Mouse (Mus musculus): ENCODE data around the gene Olfml2b.

Gene Olfml2b

DNA sequence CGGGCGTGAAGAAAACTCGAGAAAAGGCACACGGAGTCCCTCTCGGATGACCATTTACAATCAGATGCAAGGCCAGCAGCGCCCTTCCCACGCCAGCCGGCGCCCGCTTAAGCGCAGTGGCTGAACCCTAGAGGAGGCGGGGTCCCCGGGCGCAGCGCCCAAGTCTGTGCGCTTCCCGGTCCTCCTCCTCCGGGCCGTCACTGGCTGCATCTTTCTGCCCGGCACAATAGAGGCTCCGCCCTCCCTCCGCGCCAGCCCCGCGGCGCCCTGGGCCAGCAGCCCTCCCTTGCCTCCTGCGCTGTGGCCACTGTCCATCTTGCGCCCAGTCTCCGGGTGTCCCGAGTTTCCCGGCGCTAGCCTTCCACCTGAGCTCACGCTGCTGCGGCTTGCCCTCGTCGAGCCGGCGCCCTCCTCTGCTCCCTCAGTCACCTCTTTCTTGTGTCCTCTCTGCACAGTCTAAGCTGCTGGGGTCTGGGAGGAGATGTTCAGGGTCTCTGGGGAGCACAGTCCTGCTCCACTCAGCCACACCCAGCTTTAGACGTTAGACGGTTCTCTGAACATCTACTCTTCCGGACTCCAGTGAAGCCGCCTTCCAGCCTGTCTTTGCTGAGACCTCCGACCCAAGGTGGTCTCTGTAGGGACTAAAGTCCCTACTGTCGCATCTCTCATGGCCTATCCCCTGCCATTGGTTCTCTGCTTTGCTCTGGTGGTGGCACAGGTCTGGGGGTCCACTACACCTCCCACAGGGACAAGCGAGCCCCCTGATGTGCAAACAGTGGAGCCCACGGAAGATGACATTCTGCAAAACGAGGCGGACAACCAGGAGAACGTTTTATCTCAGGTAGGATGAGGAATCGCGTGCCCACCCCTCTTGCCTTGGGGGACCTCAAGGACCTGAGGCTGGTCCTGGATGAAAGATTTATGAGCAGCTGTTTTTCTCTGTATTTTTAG, at the start of gene Olfml2b:
Olfml2b (plus strand) TSS at position 278 of the 951 bp plus-strand sequence.
- peak; percentile 85 to 90 for DNase-seq

- DNase-seq, result no peak
These were observed 49.8 kb upstream of the Olfml2b start for GRCm38 (mm10) chr1:170594575-170594974.

DNA sequence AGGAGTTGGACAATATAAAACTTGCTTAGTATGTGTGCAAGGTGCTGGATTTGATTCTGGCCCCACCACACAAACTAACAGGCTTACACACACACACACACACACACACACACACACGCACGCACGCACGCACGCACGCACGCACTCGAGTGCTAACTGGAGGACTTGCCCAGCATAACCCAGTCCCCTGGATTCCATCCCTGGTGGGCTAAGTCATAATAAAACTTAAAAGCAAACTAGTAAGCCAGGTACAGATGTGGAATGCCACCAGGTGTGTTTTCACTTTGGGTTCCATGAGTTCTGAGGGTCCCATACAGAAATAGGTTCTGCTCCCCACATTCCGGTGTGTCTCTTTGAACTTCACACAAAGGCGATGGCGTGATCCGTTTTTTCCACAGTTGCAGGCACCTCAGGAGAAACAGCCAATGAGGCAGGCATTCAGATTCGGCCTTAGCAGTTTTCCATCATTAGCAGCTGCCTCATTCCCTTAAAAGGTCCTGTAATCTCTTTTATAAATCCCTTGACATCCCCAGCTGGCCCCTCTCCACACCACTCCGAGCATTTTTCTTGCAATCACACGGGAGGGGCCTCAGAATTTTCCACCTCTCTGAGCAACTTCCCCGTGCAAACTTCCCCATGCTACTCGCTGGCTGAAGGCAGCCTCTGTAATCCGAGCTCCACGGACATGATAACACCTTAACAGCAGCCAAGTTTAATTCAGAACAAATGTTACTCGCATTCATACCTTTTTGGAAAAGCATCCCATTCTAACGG, 38.9 kb upstream of the Olfml2b start:
- no peak for DNase-seq

- DNase-seq, result no peak
These were observed 37.0 kb upstream of the Olfml2b start for GRCm38 (mm10) chr1:170607231-170607917.

GRCm38 (mm10) chr1:170608461-170609071, 35.8 kb upstream of the Olfml2b start:
- DNase-seq, result no peak

DNA sequence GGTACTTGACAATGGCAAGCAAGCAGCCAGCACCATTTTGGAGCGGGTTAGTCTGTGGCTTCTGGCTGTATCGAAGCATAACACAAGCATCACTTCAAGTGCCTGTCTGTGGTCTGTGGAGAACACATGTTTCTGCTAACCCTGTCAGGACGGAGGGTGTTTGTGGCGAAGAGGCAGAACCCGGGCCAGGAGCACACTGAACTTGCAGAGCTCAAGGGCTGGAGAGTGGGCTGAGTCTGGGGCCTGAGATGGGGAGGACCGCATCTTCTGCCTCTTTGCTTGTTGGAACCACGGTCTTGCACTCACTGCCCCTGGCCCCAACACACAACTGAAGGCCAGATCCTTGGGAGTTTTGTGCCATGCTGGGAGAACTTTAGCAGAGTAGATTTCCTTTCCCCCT, 34.5 kb upstream of the Olfml2b start:
- DNase-seq, result no peak

- DNase-seq, result no peak
These were observed 34.0 kb upstream of the Olfml2b start for GRCm38 (mm10) chr1:170610289-170610688.

- DNase-seq, result no peak
These were observed 33.6 kb upstream of the Olfml2b start for GRCm38 (mm10) chr1:170610695-170611094.

DNA sequence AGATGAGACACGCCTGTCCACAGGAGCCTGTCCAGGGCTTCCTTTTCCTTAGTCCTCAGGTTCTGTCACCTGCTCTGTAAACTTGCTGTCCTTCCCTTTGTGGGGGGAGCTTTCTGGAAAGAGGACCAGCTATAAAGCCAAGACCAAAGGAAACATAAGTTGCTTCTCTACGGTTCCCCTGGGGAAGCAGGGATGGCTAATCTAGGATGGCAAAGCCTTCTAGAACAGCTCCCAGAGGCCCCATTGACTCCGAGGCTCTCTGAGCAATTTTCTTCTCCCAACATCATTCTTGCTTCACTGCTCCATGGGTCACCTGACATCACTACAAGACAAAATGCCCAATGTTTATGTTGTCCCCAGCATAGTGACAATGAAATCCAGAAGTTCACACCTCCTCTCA, 32.7 kb upstream of the Olfml2b start:
- DNase-seq, result no peak

DNA sequence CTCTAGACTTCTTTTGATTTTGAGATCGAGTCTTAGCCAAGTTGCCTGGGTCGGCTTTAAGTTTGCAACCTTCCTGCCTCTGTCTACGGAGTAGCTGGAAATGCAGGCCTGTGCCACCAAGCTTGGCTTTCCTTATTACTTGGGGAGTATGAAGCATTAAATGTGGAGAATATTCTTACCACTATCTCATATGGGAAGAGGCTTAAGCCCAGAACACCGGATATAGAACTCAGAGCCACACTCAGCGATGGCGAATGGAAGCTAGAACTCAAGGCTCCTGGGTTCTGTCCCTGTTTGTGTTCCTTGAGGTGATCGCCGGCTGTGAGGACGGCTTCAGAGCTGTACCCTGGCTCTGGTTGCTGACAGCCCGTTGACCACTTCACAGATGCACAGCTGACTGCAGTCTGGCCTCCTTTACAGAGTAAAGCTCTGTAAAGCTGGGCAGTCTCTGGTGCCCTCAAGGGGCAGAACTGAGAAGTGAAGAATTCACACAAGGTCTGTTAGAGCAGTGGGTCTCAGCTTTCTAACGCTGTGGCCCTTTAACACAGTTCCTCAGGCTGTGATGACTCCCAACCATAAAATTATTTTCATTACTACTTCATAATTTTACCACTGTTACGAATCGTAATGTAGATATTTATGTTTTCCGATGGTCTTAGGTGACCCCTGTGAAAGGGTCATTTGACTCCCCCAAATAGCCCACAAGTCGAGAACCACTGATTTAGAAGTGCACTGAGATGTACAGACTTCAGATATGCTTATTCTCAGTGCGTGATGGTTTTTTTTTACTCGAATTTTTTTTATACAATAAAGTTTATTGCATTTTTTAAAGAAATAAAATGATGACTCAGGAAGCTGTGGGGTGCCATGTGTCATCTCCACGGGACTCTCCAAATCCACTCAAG, 31.1 kb upstream of the Olfml2b start:
- DNase-seq, result peak; percentile 41 to 62

DNA sequence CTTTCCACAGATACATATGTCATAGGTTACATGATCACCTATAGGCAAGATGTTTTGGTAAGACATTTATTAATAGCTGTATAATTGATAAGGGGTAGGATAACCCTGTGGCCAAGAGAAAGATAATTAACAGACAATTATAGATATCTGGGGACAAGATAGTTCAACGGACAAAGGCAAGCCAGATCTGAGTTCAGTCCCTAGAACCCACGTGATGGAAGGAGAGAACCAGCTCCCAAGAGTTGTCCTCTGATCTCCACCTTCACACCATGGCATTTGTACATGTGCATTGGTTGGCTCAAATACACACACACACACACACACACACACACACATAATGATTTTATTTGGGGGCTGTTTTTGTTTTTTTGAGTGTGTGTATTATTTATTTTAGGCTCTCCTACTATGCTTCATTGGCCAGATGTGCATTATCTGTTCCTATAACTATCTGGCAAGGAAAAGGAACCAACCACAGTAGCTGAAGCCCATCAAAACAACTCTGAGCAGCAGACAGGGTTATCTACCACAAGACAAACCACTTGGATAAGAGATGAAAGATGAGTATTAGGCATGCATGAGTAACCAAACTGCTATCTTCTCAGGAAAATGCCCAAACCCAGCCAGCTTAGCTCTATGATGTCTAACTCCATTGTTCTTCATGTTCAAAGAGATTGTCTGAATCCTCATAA, 24.5 kb upstream of the Olfml2b start:
- no peak for DNase-seq

GRCm38 (mm10) chr1:170622934-170623333, 21.4 kb upstream of the Olfml2b start:
- DNase-seq, result no peak

DNA sequence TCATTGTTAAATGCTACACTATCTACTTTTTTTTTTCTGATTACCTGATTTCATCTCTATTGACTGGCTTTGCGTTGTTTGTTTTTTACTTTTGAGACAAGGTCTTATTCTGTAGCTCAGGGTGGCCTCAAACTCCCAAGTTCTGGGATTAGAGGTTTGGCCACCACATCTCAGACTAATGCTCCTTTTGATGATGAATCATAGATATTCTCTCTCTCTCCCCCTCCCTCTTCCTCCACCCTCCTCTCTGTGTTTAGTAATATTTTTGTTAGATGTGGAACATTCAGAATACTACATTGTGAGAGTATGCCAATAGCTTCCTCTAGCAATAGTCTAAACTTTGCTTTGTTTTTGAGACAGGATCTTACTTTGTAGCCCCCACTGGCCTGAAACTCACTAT, 20.9 kb upstream of the Olfml2b start:
- DNase-seq, result no peak

- no peak for DNase-seq
These were observed 13.8 kb upstream of the Olfml2b start for GRCm38 (mm10) chr1:170630489-170630888.

DNA sequence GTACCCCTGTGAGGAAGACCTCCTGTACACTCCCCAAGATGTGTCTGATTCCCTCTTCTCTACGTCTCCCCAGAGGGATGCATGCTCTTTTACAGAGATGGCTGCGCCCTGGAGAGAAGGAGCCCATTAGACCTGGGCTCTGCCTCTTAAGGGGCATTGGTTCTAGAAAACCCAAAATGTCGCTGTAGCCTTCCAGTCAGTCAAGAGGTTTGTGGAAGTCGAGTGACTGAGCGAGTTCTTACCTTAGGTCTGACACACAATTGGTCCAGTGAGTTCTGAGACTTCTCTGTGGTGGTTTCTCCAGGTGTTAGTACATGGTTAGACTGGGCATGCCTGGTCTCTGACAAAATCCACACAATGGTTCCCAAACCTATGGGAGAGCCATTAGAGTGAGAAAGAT, 12.8 kb upstream of the Olfml2b start:
- no peak for DNase-seq

DNA sequence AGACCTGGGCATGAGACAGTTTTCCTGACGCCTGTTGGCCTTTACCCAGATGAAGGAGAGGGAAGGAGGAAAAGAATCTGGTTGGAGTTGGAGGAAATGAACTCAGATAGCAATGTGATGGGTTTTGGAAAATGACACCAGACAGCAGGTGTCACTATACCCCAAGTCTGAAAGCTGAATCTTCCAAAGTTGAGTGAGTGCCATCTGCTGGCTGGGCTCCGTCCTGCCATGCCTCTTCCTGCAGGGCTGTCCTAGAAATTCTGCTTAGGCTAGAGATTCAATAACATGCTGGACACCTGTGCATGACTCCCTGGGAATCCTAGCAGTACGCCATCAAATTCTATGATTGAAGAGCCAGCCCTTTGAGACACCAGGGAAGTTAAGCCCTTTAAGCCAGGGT, 11.9 kb upstream of the Olfml2b start:
- DNase-seq, result peak; percentile 67 to 76

DNA sequence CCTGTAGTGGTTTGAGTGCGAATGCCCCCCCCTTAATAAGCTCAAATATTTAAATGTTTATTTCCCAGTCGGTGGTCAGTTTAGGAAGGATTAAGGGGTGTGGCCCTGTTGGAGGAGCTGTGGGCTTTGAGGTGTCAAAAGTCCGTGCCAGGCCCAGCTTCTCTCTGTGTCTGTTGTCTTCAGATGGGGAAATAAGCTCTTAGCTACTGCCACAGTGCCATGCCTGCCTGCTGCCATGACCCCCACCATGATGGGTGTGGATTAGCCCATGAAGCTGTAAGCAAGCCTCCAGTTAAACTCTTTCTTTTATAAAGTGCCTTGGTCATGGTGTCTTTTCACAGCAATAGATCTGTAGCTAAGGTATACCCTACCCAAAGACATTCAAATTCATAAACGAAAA, 11.5 kb upstream of the Olfml2b start:
- DNase-seq, result no peak

DNA sequence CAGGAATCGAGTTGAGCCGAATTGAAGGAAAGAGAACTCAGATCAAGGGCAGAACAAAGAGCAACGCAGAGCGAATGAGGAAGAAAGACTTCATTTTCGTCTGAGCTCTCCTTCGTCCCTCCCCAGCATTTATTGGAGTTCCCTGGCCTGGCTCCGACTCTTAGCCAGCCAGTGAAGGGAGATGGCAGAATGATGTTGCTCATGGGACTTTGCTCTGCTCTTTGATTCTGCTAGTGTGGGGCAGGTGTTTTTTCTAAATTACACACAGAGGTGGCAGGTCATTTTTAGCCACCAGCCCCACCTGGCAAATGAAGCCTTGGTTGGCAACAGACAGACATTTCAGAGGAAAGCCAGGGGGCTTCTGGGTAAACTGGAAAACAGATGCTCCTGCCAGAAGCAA, 5.4 kb upstream of the Olfml2b start:
- DNase-seq, result no peak

GRCm38 (mm10) chr1:170645896-170646605, 1.7 kb downstream of the Olfml2b start:
- DNase-seq, result peak; percentile 22 to 53

DNA sequence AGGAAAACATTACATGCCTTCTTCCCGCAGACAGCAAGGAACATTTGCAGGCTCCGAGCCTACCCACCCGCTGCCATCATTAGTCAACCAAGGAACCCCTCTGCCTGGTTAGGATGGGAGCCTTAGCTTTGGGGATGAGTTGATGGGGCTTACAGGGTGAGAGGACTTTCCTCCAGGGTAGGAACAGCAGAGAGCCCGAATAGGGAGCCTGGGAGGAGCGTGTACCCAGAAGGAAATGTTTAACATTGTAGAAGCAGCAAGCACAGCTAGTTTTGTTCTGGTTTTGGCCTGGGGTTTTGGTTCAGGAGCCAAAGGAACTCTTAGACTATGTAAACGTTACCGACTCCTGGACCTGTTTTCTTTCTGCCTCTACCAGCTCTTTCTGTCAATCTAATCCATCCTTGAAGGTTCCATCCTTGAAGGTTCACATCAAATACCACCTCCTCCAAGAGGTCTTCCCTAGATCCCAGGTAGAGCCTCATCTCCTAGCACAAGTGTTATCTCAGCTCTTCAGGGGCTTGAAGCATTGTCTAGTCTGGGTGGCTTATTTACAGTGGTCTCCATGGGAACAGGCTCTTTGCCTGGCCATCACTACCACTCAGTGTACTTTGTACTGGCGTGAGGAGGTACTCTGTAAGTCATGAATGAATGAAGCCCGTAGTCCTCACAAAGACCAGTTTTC, 2.4 kb downstream of the Olfml2b start:
- DNase-seq, result peak in 1 of 2 experiments; percentile 32
